Mouse (Mus musculus) MEL (cell line): Measurements from ENCODE around the gene Hdac11.

Experiments
- CTCF ChIP-seq, 3 experiments: IDR thresholded peaks in 2 of 3; conservative IDR thresholded peaks in 1 of 3; 2 replicates each; pipeline ENCODE4 v1.5.1; 2011 to 2012; ENCODE audit warnings: low read length in 3 of 3, low read depth in 2 of 3, mild to moderate bottlenecking in 2 of 3, improper control_type of control experiment in 1 of 3, inconsistent platforms in 1 of 3, mixed read lengths in 1 of 3, moderate library complexity in 1 of 3; ENCODE audit not compliant: control insufficient read depth in 1 of 3, insufficient read depth in 1 of 3, poor library complexity in 1 of 3, severe bottlenecking in 1 of 3
- E2F4 ChIP-seq: IDR thresholded peaks from 2 replicates; pipeline ENCODE4 v1.6.1; 2011; ENCODE audit warnings: low read depth, low read length, improper control_type of control experiment, borderline replicate concordance
- EP300 ChIP-seq, 2 experiments: IDR thresholded peaks; 2 replicates each; pipeline ENCODE4 v1.6.1; 2011; ENCODE audit warnings: improper control_type of control experiment in 2 of 2, low read length in 2 of 2, low read depth in 1 of 2, mild to moderate bottlenecking in 1 of 2
- GABPA ChIP-seq: IDR thresholded peaks from 2 replicates; pipeline ENCODE4 v1.6.1; 2012; ENCODE audit warnings: low read depth, mild to moderate bottlenecking, inconsistent platforms, low read length, improper control_type of control experiment, moderate library complexity
- GATA1 ChIP-seq: IDR thresholded peaks from 2 replicates; pipeline ENCODE4 v1.6.1; 2011; ENCODE audit warnings: low read depth, low read length, improper control_type of control experiment
- MAX ChIP-seq: IDR thresholded peaks from 2 replicates; pipeline ENCODE4 v1.6.1; 2011; ENCODE audit warnings: low read length, improper control_type of control experiment
- MAZ ChIP-seq: IDR thresholded peaks from 2 replicates; pipeline ENCODE4 v1.6.1; 2012; ENCODE audit warnings: low read depth, mild to moderate bottlenecking, inconsistent platforms, low read length, improper control_type of control experiment
- NRF1 ChIP-seq: IDR thresholded peaks from 2 replicates; pipeline ENCODE4 v1.6.1; 2014; ENCODE audit warnings: low read depth, mild to moderate bottlenecking, inconsistent platforms, low read length, improper control_type of control experiment, moderate library complexity; ENCODE audit not compliant: poor library complexity, insufficient read depth, severe bottlenecking
- POLR2A ChIP-seq, 2 experiments: IDR thresholded peaks; 2 replicates each; pipeline ENCODE4 v1.6.1; 2011 to 2012; ENCODE audit warnings: low read length in 2 of 2, mild to moderate bottlenecking in 2 of 2, control low read depth in 1 of 2, improper control_type of control experiment in 1 of 2, low read depth in 1 of 2, moderate library complexity in 1 of 2; ENCODE audit not compliant: control insufficient read depth in 1 of 2, insufficient read depth in 1 of 2, poor library complexity in 1 of 2
- POLR2AphosphoS2 ChIP-seq: IDR thresholded peaks from 2 replicates; pipeline ENCODE4 v1.6.1; 2011; ENCODE audit warnings: low read length, improper control_type of control experiment
- SIN3A ChIP-seq: IDR thresholded peaks from 2 replicates; pipeline ENCODE4 v1.6.1; 2012; ENCODE audit warnings: low read length, improper control_type of control experiment, inconsistent platforms
- SMC3 ChIP-seq: IDR thresholded peaks from 2 replicates; pipeline ENCODE4 v1.6.1; 2011; ENCODE audit warnings: low read depth, low read length, improper control_type of control experiment
- TAL1 ChIP-seq: IDR thresholded peaks from 2 replicates; pipeline ENCODE4 v1.6.1; 2012; ENCODE audit warnings: mild to moderate bottlenecking, inconsistent platforms, low read length, moderate library complexity, mixed read lengths

DNA sequence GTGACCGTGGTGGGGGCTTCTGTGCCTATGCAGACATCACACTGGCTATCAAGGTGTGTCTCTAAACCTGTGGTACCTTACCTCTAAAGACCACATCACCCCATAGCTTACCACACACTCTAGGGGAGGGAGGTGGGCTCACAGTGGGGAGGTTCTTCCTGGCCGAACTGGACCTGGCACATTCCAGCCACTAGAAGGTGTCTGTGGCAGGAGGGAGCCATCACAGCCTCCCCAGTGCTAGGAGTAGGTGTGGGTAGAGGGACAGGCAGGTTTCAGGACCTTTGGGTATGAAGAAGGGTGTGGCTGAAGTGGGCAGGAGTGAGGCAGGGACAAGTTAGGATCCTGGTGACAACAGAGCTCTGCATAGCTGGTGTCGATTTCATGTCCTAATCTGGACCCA lies 11.4 kb downstream of the Hdac11 start:
- TF ChIP-seq MAX (no peak), SIN3A (no peak), CTCF (IDR thresholded peaks at IDR 0.05 in 2 of 3, conservative IDR thresholded peaks at IDR 0.05 in 1 of 3; ENCODE audit: control insufficient read depth in 1 of 3, insufficient read depth in 1 of 3, low read depth in 2 of 3, low read length in 3 of 3, poor library complexity in 1 of 3, severe bottlenecking in 1 of 3) (no peak), GABPA (no peak), E2F4 (no peak), POLR2A (IDR thresholded peaks at IDR 0.05; ENCODE audit: control insufficient read depth in 1 of 2, insufficient read depth in 1 of 2, low read depth in 1 of 2, low read length in 2 of 2, poor library complexity in 1 of 2) (no peak), TAL1 (no peak), SMC3 (no peak), GATA1 (no peak), NRF1 (no peak), EP300 (IDR thresholded peaks at IDR 0.05; ENCODE audit: low read depth in 1 of 2, low read length in 2 of 2) (no peak), POLR2AphosphoS2 (no peak), MAZ (no peak)
